Mouse (Mus musculus) forebrain, postnatal 0 days (tissue): ENCODE data around the gene Gpc6. TPM values are rescaled to one million over a fixed set of nuclear protein-coding genes. Genes with fewer than 3 reads are reported as not detected.

ENCODE experiments used
- ATAC-seq: fragments of 200-750 bp; cut with Nextera tagmentation; 2 replicates; pipeline ENCODE4 v1.8.0; 2017; ENCODE audit warnings: mild to moderate bottlenecking, moderate library complexity
- DNase-seq: peaks from one replicate; pipeline ENCODE4 v3.0.0-alpha.2; 2015
- H3K27ac ChIP-seq: fragments of 300-500 bp; sonication (generic); 2 replicates; pipeline ENCODE4 v1.5.1; 2014; ENCODE audit warnings: low read depth, mild to moderate bottlenecking, antibody characterized with exemption, low read length, moderate library complexity, mixed read lengths
- H3K27me3 ChIP-seq: fragments of 300-500 bp; sonication (generic); 2 replicates; pipeline ENCODE4 v1.6.1; 2014; ENCODE audit warnings: mild to moderate bottlenecking, low read length, mixed read lengths; ENCODE audit not compliant: insufficient read depth
- H3K36me3 ChIP-seq: fragments of 300-500 bp; sonication (generic); 2 replicates; pipeline ENCODE4 v1.6.1; 2014; ENCODE audit warnings: mild to moderate bottlenecking, moderate library complexity; ENCODE audit not compliant: insufficient read depth
- H3K4me1 ChIP-seq: fragments of 300-500 bp; sonication (generic); 2 replicates; pipeline ENCODE4 v1.6.1; 2014; ENCODE audit warnings: antibody characterized with exemption; ENCODE audit not compliant: insufficient read depth
- H3K4me2 ChIP-seq: fragments of 300-500 bp; sonication (generic); 2 replicates; pipeline ENCODE4 v1.6.1; 2014; ENCODE audit warnings: low read depth, mild to moderate bottlenecking, moderate library complexity
- H3K4me3 ChIP-seq: fragments of 300-500 bp; sonication (generic); 2 replicates; pipeline ENCODE4 v1.5.1; 2014; ENCODE audit warnings: low read depth, low read length, mixed read lengths
- H3K9ac ChIP-seq: fragments of 300-500 bp; sonication (generic); 2 replicates; pipeline ENCODE4 v1.6.1; 2014; ENCODE audit warnings: mild to moderate bottlenecking
- H3K9me3 ChIP-seq: fragments of 300-500 bp; sonication (generic); 2 replicates; pipeline ENCODE4 v1.6.1; 2016; ENCODE audit warnings: low read length
- CTCF ChIP-seq: sonication (generic); IDR thresholded peaks from 2 replicates; pipeline ENCODE4 v1.5.1; 2016; ENCODE audit warnings: antibody characterized with exemption, control low read depth, low read depth
- WGBS: fragments of 180-500 bp; shearing (Covaris S2); extraction: QIAGEN DNeasy Blood & Tissue Kit; methylation state at CpG from one replicate; pipeline ENCODE4 v1.1.7; 2014; 5-methylcytosine and 5-hydroxymethylcytosine counted together
- polyA plus RNA-seq: library from polyadenylated mRNA; unstranded; fragments of >200 nt; fragmentation: Nextera tagmentation; extraction: Ambion mirVana; gene quantifications from 2 replicates; pipeline ENCODE4 v1.2.1, GENCODE M21; 2015
- total RNA-seq: library from RNA; depleted of rRNA; stranded (reverse); fragments of >200 nt; gene quantifications from 2 replicates; pipeline ENCODE4 v1.2.3, GENCODE M21; 2014

Gene Gpc6
- total and polyA plus RNA-seq, 2 experiments from 2014 or later, result 10.9 to 20.8 TPM

DNA sequence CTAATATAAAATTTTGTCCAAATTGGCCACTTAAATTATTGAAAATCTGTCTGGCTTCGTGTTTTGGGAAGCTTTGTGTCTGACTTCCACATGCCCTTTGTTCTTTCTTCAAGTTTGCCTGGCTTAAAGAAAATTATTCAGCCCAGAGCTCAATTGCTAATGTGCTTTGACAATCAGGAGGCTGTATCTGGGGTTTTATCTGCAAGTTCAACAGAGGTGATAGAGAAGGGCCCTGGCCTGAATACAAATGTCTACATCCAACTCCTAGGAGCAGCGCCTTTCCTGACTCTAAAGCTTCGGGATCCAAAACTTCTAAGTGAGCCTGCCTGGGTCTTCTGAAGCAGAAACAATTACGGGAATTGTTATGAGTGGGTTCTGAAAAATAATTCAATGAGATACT is 739.7 kb downstream of the Gpc6 start:
- Histone ChIP-seq H3K9me3 (no peaks in the 10 kb centered on the region), H3K4me3 (no peak overlapping the region), H3K27ac (no peak overlapping the region), H3K4me2 (no peak overlapping the region), H3K9ac (no peak overlapping the region), H3K27me3 (no peaks in the 10 kb centered on the region), H3K36me3 (no peaks in the 10 kb centered on the region), H3K4me1 (no peaks in the 10 kb centered on the region)
- no peak for ATAC-seq
- no peak for DNase-seq
- TF ChIP-seq CTCF, result no peak
- WGBS, result 43% methylated on average over 4 of the region's 4 CpGs

GRCm38 (mm10) chr14:117666126-117666525 is 741.0 kb downstream of the Gpc6 start:
- Histone ChIP-seq H3K4me3 (no peak overlapping the region), H3K9ac (no peak overlapping the region), H3K36me3 (no peaks in the 10 kb centered on the region), H3K4me2 (no peak overlapping the region), H3K4me1 (no peaks in the 10 kb centered on the region), H3K9me3 (no peaks in the 10 kb centered on the region), H3K27ac (no peak overlapping the region), H3K27me3 (no peaks in the 10 kb centered on the region)
- ATAC-seq (no peak), DNase-seq (no peak)
- no peak for TF ChIP-seq CTCF
- WGBS, result 93% methylated on average over 2 of the region's 2 CpGs

GRCm38 (mm10) chr14:117673541-117673940 is 748.4 kb downstream of the Gpc6 start:
- Histone ChIP-seq H3K36me3 (no peaks in the 10 kb centered on the region), H3K27me3 (no peaks in the 10 kb centered on the region), H3K27ac (no peak overlapping the region), H3K4me3 (no peak overlapping the region), H3K9ac (no peak overlapping the region), H3K9me3 (no peaks in the 10 kb centered on the region), H3K4me1 (no peaks in the 10 kb centered on the region), H3K4me2 (no peak overlapping the region)
- 93% methylated on average over 7 of the region's 7 CpGs for WGBS
- DNase-seq (no peak), ATAC-seq (no peak)
- no peak for TF ChIP-seq CTCF

- DNase-seq (no peak), ATAC-seq (no peak)
- no peak for TF ChIP-seq CTCF
- Histone ChIP-seq H3K4me1 (no peaks in the 10 kb centered on the region), H3K9me3 (no peaks in the 10 kb centered on the region), H3K27me3 (no peaks in the 10 kb centered on the region), H3K27ac (no peak overlapping the region), H3K36me3 (no peaks in the 10 kb centered on the region), H3K4me2 (no peak overlapping the region), H3K9ac (no peak overlapping the region), H3K4me3 (no peak overlapping the region)
- WGBS, result 74% methylated on average over 3 of the region's 3 CpGs
These were observed 749.4 kb downstream of the Gpc6 start for GRCm38 (mm10) chr14:117674482-117674881.

GRCm38 (mm10) chr14:117679926-117680325 is 754.8 kb downstream of the Gpc6 start:
- Histone ChIP-seq H3K27me3 (no peaks in the 10 kb centered on the region), H3K36me3 (no peaks in the 10 kb centered on the region), H3K27ac (no peak overlapping the region), H3K9ac (no peak overlapping the region), H3K4me1 (no peaks in the 10 kb centered on the region), H3K9me3 (no peaks in the 10 kb centered on the region), H3K4me2 (no peak overlapping the region), H3K4me3 (no peak overlapping the region)
- WGBS, result 87% methylated on average over 3 of the region's 3 CpGs
- TF ChIP-seq CTCF, result no peak
- DNase-seq (no peak), ATAC-seq (no peak)

DNA sequence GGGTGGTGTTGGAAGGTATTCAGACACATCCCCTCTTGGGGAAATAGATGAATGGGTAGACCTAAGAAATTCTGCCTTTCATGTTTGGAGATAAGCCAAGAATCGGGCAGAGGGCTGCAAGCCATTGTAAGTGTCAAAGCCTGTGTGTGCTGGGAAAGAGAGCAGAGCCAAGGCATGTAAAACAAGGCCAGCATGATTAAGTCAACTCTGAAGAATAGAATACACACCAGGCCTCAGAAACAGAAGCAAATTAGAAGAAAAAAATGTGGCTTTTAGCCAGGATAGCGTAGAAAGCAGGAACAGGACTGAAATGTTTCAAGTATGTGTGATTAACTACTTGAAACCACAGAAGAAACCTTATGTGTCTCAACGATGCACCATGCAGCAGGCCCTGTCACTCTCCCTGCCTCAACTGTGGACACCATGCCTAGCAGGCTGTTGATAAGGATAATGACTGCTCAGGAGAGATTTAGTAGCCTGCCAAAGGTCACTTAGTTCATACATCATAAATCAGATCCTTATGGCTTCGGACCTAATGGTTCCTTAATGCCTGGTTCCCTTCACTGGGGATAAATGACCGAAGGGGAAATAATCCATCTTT is 756.3 kb downstream of the Gpc6 start:
- no peak overlapping the region for H3K27ac ChIP-seq
- no peak overlapping the region for H3K4me3 ChIP-seq
- H3K4me2 ChIP-seq, result no peak overlapping the region
- no peaks in the 10 kb centered on the region for H3K36me3 ChIP-seq
- no peaks in the 10 kb centered on the region for H3K27me3 ChIP-seq
- DNase-seq (peak; percentile 40), ATAC-seq (peak; percentile 79)
- TF ChIP-seq CTCF, result no peak
- no peak overlapping the region for H3K9ac ChIP-seq
- 37% methylated on average over 5 of the region's 5 CpGs for WGBS
- H3K9me3 ChIP-seq, result no peaks in the 10 kb centered on the region
- no peaks in the 10 kb centered on the region for H3K4me1 ChIP-seq

DNA sequence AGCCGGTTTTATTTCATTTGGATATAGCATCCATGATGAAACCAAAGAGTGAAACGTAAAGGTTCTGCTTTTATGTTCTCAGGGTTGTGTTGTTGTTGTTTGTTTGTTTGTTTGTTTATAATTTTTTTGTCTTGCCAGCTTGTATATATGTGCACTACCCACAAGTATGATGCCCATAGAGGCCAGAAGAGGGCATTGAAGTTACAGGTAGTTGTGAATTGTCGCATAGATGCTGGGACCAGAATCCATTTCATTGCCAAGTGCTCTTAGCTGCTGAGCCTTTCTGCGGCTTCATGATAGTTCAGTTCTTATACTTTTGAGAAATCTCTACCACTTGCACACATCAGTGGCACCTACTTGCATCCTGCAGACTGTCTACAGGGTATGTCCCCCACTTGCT is 758.0 kb downstream of the Gpc6 start:
- TF ChIP-seq CTCF, result 0 out of 2 replicates have a peak, but pooled peaks have one; percentile 9
- no peak for DNase-seq
- H3K27me3 ChIP-seq, result no peaks in the 10 kb centered on the region
- H3K4me3 ChIP-seq, result no peak overlapping the region
- H3K9me3 ChIP-seq, result no peaks in the 10 kb centered on the region
- no peak for ATAC-seq
- H3K4me1 ChIP-seq, result no peaks in the 10 kb centered on the region
- no peaks in the 10 kb centered on the region for H3K36me3 ChIP-seq
- no peak overlapping the region for H3K27ac ChIP-seq
- WGBS, result 94% methylated on average over 4 of the region's 4 CpGs
- H3K4me2 ChIP-seq, result no peak overlapping the region
- H3K9ac ChIP-seq, result no peak overlapping the region
